Mouse (Mus musculus): Measurements from ENCODE around the gene Mtmr6.

The Mtmr6 gene

GRCm38 (mm10) chr14:60264990-60265876, at the start of gene Mtmr6:
Gene Mtmr6, plus strand, starts transcription at chr14:60265228.
- peak; percentile 97 for DNase-seq (ENCODE audit: low read depth)

- DNase-seq (ENCODE audit: low read depth): no peak
Observed at GRCm38 (mm10) chr14:60216125-60216524, 48.9 kb upstream of the Mtmr6 start.

GRCm38 (mm10) chr14:60217616-60218015, 47.4 kb upstream of the Mtmr6 start:
- DNase-seq (ENCODE audit: low read depth): no peak

GRCm38 (mm10) chr14:60219886-60220285, 45.1 kb upstream of the Mtmr6 start:
- DNase-seq (ENCODE audit: low read depth): no peak

GRCm38 (mm10) chr14:60238551-60238950, 26.5 kb upstream of the Mtmr6 start:
- DNase-seq (ENCODE audit: low read depth): no peak

- DNase-seq (ENCODE audit: low read depth): no peak
Observed at GRCm38 (mm10) chr14:60250366-60250765, 14.7 kb upstream of the Mtmr6 start.

- no peak for DNase-seq (ENCODE audit: low read depth)
Observed at GRCm38 (mm10) chr14:60250879-60251278, 14.1 kb upstream of the Mtmr6 start.

GRCm38 (mm10) chr14:60251281-60252003, 13.6 kb upstream of the Mtmr6 start, which contains the start of the genes Nupl1 and Gm49336:
Gene Nupl1, minus strand, starts transcription at chr14:60251431.
Gene Gm49336, minus strand, starts transcription at chr14:60251507.
- DNase-seq (ENCODE audit: low read depth): peak; percentile 95

- peak; percentile 22 for DNase-seq (ENCODE audit: low read depth)
Observed at GRCm38 (mm10) chr14:60252004-60253000, 12.7 kb upstream of the Mtmr6 start.

GRCm38 (mm10) chr14:60253466-60253865, 11.6 kb upstream of the Mtmr6 start:
- DNase-seq (ENCODE audit: low read depth): no peak

- no peak for DNase-seq (ENCODE audit: low read depth)
Observed at GRCm38 (mm10) chr14:60254774-60255173, 10.3 kb upstream of the Mtmr6 start.

- no peak for DNase-seq (ENCODE audit: low read depth)
Observed at GRCm38 (mm10) chr14:60256356-60256755, 8.7 kb upstream of the Mtmr6 start.

GRCm38 (mm10) chr14:60257101-60257500, 7.9 kb upstream of the Mtmr6 start:
- DNase-seq (ENCODE audit: low read depth): no peak

GRCm38 (mm10) chr14:60257851-60258250, 7.2 kb upstream of the Mtmr6 start:
- no peak for DNase-seq (ENCODE audit: low read depth)

GRCm38 (mm10) chr14:60262316-60262715, 2.7 kb upstream of the Mtmr6 start:
- DNase-seq (ENCODE audit: low read depth): no peak

GRCm38 (mm10) chr14:60269333-60269732, 4.3 kb downstream of the Mtmr6 start:
- DNase-seq (ENCODE audit: low read depth): no peak

- no peak for DNase-seq (ENCODE audit: low read depth)
Observed at GRCm38 (mm10) chr14:60273346-60273745, 8.3 kb downstream of the Mtmr6 start.

GRCm38 (mm10) chr14:60275301-60276276, 10.6 kb downstream of the Mtmr6 start:
- DNase-seq (ENCODE audit: low read depth): no peak

- no peak for DNase-seq (ENCODE audit: low read depth)
Observed at GRCm38 (mm10) chr14:60286194-60286863, 21.3 kb downstream of the Mtmr6 start.

GRCm38 (mm10) chr14:60290363-60290762, 25.3 kb downstream of the Mtmr6 start:
- DNase-seq (ENCODE audit: low read depth): no peak
